Mouse (Mus musculus): ENCODE measurements around the gene Ptgdr2.

- no peak for TF ChIP-seq CTCF (conservative IDR thresholded peaks at IDR 0.05; ENCODE audit: low read length)
- no peak for TF ChIP-seq POU5F1 (IDR thresholded peaks at IDR 0.05; ENCODE audit: borderline replicate concordance, low read length)
Observed at GRCm38 (mm10) chr19:10924220-10924619, 12.7 kb upstream of the Ptgdr2 start.

All from E14TG2a.4 (cell line).